Mouse (Mus musculus): ENCODE results near the gene Fads6. TPM values are rescaled to one million over a fixed set of nuclear protein-coding genes. Genes with fewer than 3 reads are reported as not detected.

Gene Fads6
- polyA plus RNA-seq, 1 experiment from 2014 or later, result 0.55 TPM

GRCm38 (mm10) chr11:115244840-115245239 is 52.6 kb downstream of the Fads6 start:
- Histone ChIP-seq H3K9me3 (replicated peaks) (no peaks in the 10 kb centered on the region), H3K36me3 (peaks cover 13% of the 10 kb centered on the region), H3K4me3 (replicated peaks) (no peak overlapping the region), H3K4me1 (peaks cover 55% of the 10 kb centered on the region), H3K27me3 (peaks cover 94% of the 10 kb centered on the region), H3K4me2 (no peak overlapping the region), H3K9ac (no peak overlapping the region), H3K27ac (no peak overlapping the region)
- 70% methylated on average over 8 of the region's 8 CpGs for WGBS
- no peak for ATAC-seq (replicated peaks; ENCODE audit: low FRiP score)

- Histone ChIP-seq H3K27me3 (peaks cover 93% of the 10 kb centered on the region), H3K4me2 (no peak overlapping the region), H3K4me1 (peaks cover 61% of the 10 kb centered on the region), H3K9ac (no peak overlapping the region), H3K9me3 (replicated peaks) (no peaks in the 10 kb centered on the region), H3K4me3 (replicated peaks) (no peak overlapping the region), H3K36me3 (peaks cover 13% of the 10 kb centered on the region), H3K27ac (no peak overlapping the region)
- 92% methylated on average over 12 of the region's 12 CpGs for WGBS
- ATAC-seq (replicated peaks; ENCODE audit: low FRiP score), result no peak
Measured at GRCm38 (mm10) chr11:115243783-115244182, 53.7 kb downstream of the Fads6 start.

GRCm38 (mm10) chr11:115242746-115243145 is 54.7 kb downstream of the Fads6 start:
- WGBS, result 66% methylated on average over 3 of the region's 3 CpGs
- H3K9me3 ChIP-seq (replicated peaks), result no peaks in the 10 kb centered on the region
- no peak overlapping the region for H3K27ac ChIP-seq
- no peak overlapping the region for H3K9ac ChIP-seq
- H3K36me3 ChIP-seq, result peaks cover 13% of the 10 kb centered on the region
- ATAC-seq (replicated peaks; ENCODE audit: low FRiP score), result no peak
- no peak overlapping the region for H3K4me3 ChIP-seq (replicated peaks)
- H3K4me1 ChIP-seq, result peaks cover 68% of the 10 kb centered on the region
- H3K4me2 ChIP-seq, result no peak overlapping the region
- peaks cover 93% of the 10 kb centered on the region for H3K27me3 ChIP-seq

- H3K4me1 ChIP-seq, result peaks cover 64% of the 10 kb centered on the region
- WGBS, result 54% methylated on average over 11 of the region's 11 CpGs
Measured at GRCm38 (mm10) chr11:115241402-115241801, 56.1 kb downstream of the Fads6 start.

GRCm38 (mm10) chr11:115236570-115236969 is 60.9 kb downstream of the Fads6 start:
- WGBS, result 7% methylated on average over 5 of the region's 5 CpGs
- Histone ChIP-seq H3K27me3 (peaks cover 80% of the 10 kb centered on the region), H3K27ac (no peak overlapping the region), H3K4me1 (peaks cover 69% of the 10 kb centered on the region), H3K4me3 (replicated peaks) (no peak overlapping the region), H3K9me3 (replicated peaks) (no peaks in the 10 kb centered on the region), H3K36me3 (no peaks in the 10 kb centered on the region), H3K4me2 (no peak overlapping the region), H3K9ac (no peak overlapping the region)
- ATAC-seq (replicated peaks; ENCODE audit: low FRiP score), result peak; percentile 49

More at GRCm38 (mm10) chr11:115241402-115241801, 56.1 kb downstream of the Fads6 start:
- ATAC-seq (replicated peaks; ENCODE audit: low FRiP score), result no peak
- H3K27me3 ChIP-seq, result peaks cover 87% of the 10 kb centered on the region
- no peak overlapping the region for H3K9ac ChIP-seq
- H3K27ac ChIP-seq, result no peak overlapping the region
- no peak overlapping the region for H3K4me2 ChIP-seq
- no peaks in the 10 kb centered on the region for H3K9me3 ChIP-seq (replicated peaks)
- peaks cover 13% of the 10 kb centered on the region for H3K36me3 ChIP-seq
- no peak overlapping the region for H3K4me3 ChIP-seq (replicated peaks)

- no peak overlapping the region for H3K27ac ChIP-seq
- H3K27me3 ChIP-seq, result peaks cover 80% of the 10 kb centered on the region
- 58% methylated on average over 15 of the region's 15 CpGs for WGBS
- no peak overlapping the region for H3K9ac ChIP-seq
- H3K9me3 ChIP-seq (replicated peaks), result no peaks in the 10 kb centered on the region
- H3K4me2 ChIP-seq, result no peak overlapping the region
- H3K4me1 ChIP-seq, result peaks cover 58% of the 10 kb centered on the region
- ATAC-seq (replicated peaks; ENCODE audit: low FRiP score), result no peak
- H3K4me3 ChIP-seq (replicated peaks), result no peak overlapping the region
- no peaks in the 10 kb centered on the region for H3K36me3 ChIP-seq
Measured at GRCm38 (mm10) chr11:115234320-115235044, 63.0 kb downstream of the Fads6 start.

GRCm38 (mm10) chr11:115233526-115234290 is 63.8 kb downstream of the Fads6 start:
- H3K27ac ChIP-seq, result no peak overlapping the region
- no peak overlapping the region for H3K4me3 ChIP-seq (replicated peaks)
- peaks cover 55% of the 10 kb centered on the region for H3K4me1 ChIP-seq
- H3K9ac ChIP-seq, result no peak overlapping the region
- 65% methylated on average over 20 of the region's 20 CpGs for WGBS
- H3K27me3 ChIP-seq, result peaks cover 80% of the 10 kb centered on the region
- ATAC-seq (replicated peaks; ENCODE audit: low FRiP score), result no peak
- H3K9me3 ChIP-seq (replicated peaks), result no peaks in the 10 kb centered on the region
- no peaks in the 10 kb centered on the region for H3K36me3 ChIP-seq
- no peak overlapping the region for H3K4me2 ChIP-seq

- Histone ChIP-seq H3K27ac (no peak overlapping the region), H3K9ac (no peak overlapping the region), H3K36me3 (no peaks in the 10 kb centered on the region), H3K27me3 (peaks cover 80% of the 10 kb centered on the region), H3K4me3 (replicated peaks) (no peak overlapping the region), H3K4me1 (peaks cover 56% of the 10 kb centered on the region), H3K4me2 (no peak overlapping the region), H3K9me3 (replicated peaks) (no peaks in the 10 kb centered on the region)
- WGBS, result 81% methylated on average over 5 of the region's 5 CpGs
- no peak for ATAC-seq (replicated peaks; ENCODE audit: low FRiP score)
Measured at GRCm38 (mm10) chr11:115232889-115233288, 64.6 kb downstream of the Fads6 start.

GRCm38 (mm10) chr11:115231924-115232323 is 65.5 kb downstream of the Fads6 start:
- H3K36me3 ChIP-seq, result no peaks in the 10 kb centered on the region
- H3K9ac ChIP-seq, result no peak overlapping the region
- H3K27ac ChIP-seq, result peak overlapping the region; percentile 67; the same call in 1 of the 2 replicates
- H3K9me3 ChIP-seq (replicated peaks), result no peaks in the 10 kb centered on the region
- no peak overlapping the region for H3K4me3 ChIP-seq (replicated peaks)
- H3K4me2 ChIP-seq, result no peak overlapping the region
- peaks cover 72% of the 10 kb centered on the region for H3K27me3 ChIP-seq
- H3K4me1 ChIP-seq, result peaks cover 56% of the 10 kb centered on the region
- ATAC-seq (replicated peaks; ENCODE audit: low FRiP score), result no peak
- 61% methylated on average over 9 of the region's 9 CpGs for WGBS

GRCm38 (mm10) chr11:115231168-115231915 is 66.1 kb downstream of the Fads6 start:
- Histone ChIP-seq H3K9me3 (replicated peaks) (no peaks in the 10 kb centered on the region), H3K4me2 (no peak overlapping the region), H3K4me1 (peaks cover 51% of the 10 kb centered on the region), H3K4me3 (replicated peaks) (no peak overlapping the region), H3K9ac (no peak overlapping the region), H3K36me3 (no peaks in the 10 kb centered on the region), H3K27me3 (peaks cover 77% of the 10 kb centered on the region), H3K27ac (peak overlapping the region; percentile 67)
- ATAC-seq (replicated peaks; ENCODE audit: low FRiP score), result no peak
- 44% methylated on average over 14 of the region's 14 CpGs for WGBS
